Mouse (Mus musculus) right cerebral cortex, adult 18-20 months (tissue): ENCODE data around the gene Ap1m2.
A peak's percentile ranks its signal among the peaks of the same experiment; 100 is the strongest.
"Not testable (repeated sequence)": the region's sequence is repeated elsewhere in the genome, so short reads cannot be mapped to it uniquely, and the experiment has no call there.

Source experiments
- DNase-seq: peaks from one replicate; pipeline ENCODE4 v3.0.0; 2022; ENCODE audit warnings: mixed read lengths

The Ap1m2 gene

GRCm38 (mm10) chr9:21288404-21289336, 23.5 kb downstream of the Ap1m2 start:
- no peak for DNase-seq

DNA sequence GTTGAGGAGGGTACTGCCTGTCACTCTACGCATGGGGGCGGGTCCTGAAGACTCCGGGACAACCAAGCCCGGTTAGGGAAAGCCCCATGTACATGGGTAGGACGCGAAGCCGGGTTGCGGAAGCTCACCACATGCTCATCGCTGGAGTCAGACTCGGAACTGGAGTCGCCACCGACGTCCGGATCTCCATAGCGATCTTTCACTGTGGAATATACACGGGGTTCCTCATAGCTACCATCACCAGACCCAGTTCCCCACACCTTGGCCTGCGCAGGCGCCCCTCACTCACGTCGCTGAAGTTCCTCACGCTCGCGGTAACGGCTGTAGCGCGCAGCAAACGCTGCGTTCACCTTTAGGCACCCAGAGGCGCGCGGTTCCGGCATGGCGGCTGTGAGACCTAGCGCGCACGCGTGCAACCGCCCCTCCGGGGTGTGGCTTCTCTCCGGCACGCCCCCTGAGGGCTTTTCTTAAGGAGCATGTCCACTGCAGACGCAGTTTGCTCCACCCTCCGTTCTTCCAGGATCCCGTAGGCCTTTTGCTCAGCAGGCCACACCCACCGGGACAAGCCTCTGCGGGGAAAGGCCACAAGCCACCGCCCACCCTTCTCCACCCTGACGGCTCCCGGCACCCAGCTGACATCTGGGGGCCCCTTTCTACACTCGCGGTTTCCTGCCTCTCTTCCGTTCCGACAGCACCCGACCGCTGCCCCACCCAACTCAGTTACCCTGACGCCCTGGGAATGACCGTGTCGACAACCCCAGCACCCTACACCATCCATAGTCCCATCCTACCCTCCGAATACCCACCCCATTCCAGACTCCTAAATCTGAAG, 24.4 kb downstream of the Ap1m2 start, which contains the start of gene Kri1:
Kri1 (minus strand) TSS at position 399 of the 832 bp plus-strand sequence.
- peak; percentile 98 for DNase-seq

- DNase-seq, result no peak
Measured at GRCm38 (mm10) chr9:21286753-21287152, 25.4 kb downstream of the Ap1m2 start.

- DNase-seq, result no peak
Measured at GRCm38 (mm10) chr9:21283994-21284393, 28.1 kb downstream of the Ap1m2 start.

GRCm38 (mm10) chr9:21283591-21283990, 28.5 kb downstream of the Ap1m2 start:
- no peak for DNase-seq

- no peak for DNase-seq
Measured at GRCm38 (mm10) chr9:21277776-21278175, 34.4 kb downstream of the Ap1m2 start.

DNA sequence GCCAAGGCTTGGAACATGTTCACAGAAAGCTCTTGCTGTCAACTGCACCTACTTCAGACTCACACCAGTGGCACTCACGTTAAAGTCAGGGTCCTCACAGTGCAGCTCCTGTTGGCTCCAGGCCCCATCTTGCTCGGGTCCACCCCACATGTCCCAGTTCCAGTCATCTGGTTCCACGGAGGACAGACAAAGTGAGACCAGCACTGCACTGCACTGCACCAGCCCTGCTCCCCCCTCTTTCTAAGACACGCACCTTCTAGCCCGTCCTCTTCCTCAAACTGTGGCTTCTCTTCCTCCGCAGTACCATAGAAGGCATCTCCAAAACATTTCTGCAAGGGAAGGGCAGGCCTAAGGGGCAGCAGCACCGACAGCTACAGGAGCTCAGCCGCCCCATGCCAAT, 35.8 kb downstream of the Ap1m2 start:
- DNase-seq, result no peak

DNA sequence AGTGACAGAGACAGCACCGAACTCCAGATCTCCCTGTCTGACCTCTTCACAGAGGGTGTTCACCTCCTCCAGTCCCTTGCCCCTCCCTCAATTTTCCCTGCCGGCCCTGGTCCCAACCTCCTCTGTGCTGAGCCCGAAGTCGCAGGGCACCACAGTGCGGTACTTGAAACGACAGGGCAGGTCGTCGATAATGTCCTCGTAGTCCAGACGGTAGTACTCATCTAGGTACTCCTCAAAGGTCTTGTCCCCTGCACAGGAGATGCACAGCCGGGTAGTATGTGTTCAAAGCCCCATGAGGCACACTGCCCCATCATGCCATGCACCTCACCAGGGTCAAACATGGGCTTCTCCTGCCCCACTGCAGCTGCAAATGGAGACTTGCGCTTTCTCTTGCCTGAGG, 36.4 kb downstream of the Ap1m2 start:
- DNase-seq, result no peak

- no peak for DNase-seq
Measured at GRCm38 (mm10) chr9:21275013-21275710, 37.0 kb downstream of the Ap1m2 start.

- no peak for DNase-seq
Measured at GRCm38 (mm10) chr9:21274336-21274735, 37.8 kb downstream of the Ap1m2 start.

- no peak for DNase-seq
Measured at GRCm38 (mm10) chr9:21273520-21274228, 38.5 kb downstream of the Ap1m2 start.

- DNase-seq, result no peak
Measured at GRCm38 (mm10) chr9:21273094-21273493, 39.0 kb downstream of the Ap1m2 start.

GRCm38 (mm10) chr9:21272391-21272790, 39.7 kb downstream of the Ap1m2 start:
- no peak for DNase-seq

GRCm38 (mm10) chr9:21269590-21269989, 42.5 kb downstream of the Ap1m2 start:
- DNase-seq, result not testable (repeated sequence)

DNA sequence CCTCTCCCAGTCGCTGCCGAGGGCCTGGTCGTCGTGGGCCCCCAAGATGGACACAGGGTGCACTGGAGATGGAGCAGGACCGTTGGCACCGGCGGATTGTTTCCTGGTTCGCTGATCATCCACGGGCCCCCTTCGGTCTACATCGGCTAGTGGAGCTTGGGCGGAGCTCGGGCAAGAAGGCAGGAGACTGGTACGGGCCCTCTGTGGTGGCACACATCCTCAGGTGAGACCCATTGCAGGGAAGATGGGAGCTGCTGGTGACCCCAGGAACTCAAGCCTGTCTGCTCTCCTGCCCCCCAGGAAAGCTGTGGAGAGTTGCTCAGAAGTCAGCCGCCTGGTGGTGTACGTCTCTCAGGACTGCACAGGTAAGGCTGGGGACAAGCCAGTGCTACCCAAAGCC, 43.8 kb downstream of the Ap1m2 start:
- DNase-seq, result no peak

- DNase-seq, result no peak
Measured at GRCm38 (mm10) chr9:21266889-21267288, 45.2 kb downstream of the Ap1m2 start.

DNA sequence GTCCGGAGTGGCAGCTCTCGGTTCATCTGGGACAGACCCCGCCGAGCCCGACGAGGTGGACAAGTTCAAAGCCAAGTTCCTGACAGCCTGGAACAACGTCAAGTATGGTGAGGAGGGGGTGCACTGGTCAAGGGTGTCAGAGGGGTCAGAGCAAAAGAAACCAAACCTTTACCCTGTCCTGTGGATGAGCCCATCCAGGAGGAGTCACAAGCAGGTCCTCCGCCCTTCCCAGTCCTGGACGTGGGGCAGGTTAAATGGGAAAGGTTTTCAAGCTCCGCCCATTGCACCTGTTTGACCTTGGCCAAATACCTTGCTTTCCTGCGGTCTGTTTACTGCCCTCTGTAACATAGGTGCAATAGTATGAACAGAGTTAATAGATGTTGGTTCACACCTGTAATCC, 46.5 kb downstream of the Ap1m2 start:
- DNase-seq, result no peak

DNA sequence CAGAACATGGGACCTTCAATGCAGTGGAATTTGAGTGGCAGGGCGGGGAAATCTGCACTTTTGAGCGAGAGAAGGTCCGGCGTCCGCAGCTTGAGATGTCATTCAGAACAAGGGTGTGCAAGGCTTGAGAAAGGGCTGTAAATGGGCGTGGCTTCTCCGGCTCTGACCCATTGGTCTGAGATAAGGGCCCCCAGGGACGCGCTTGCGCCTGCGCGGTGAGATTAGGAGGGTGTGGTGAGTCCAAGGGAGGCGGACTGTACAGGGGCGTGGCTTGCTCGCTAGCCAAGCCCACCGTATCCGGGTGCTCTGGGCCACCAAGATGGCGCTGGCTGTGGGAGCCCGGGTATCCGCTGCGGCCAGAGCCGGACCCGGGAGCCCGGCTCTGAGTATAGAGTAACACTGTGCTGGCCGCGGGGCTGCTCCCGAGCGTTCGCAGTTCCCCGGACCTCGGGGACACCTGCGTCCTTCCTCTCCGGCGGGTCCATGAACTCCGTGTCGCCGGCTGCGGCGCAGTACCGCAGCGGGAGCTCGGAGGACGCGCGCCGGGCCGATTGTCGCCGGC, 47.1 kb downstream of the Ap1m2 start, which contains the start of gene Atg4d:
Atg4d (plus strand) TSS at position 294 of the 562 bp plus-strand sequence.
- DNase-seq, result peak; percentile 98

DNA sequence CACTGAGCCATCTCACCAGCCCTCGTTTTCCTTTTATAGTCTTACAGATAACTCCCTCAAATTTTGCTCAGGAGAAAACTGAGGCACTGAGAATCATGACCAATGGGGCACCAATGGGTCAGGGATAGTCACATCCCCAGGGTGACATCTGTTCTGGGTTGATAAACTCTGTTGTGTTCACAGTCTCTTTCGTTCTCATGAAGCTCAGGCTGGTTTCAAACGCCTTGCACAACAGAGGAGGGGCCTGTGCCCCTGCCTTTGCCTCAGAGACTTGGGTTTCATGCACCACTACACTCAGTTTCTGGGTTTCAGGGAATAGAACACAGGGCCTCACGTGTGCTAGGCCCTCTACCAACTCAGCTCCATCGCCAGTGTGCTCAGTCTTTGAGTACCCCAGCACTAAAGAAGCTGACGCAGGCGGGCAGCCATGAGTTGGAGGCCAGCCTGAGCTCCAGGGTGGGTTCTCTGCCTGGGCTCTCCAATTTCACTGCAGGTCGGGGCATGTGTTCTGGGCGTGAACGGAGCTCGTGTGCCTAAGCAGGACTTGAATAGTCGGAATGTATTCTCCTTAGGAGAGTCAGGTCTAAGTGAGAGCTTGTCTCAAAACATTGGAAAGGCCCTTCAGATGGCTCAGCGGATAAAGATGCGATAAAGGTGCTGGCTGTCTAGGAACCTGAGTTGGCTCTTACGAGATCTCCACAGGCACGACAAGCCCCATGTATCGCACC, 47.7 kb downstream of the Ap1m2 start:
- no peak for DNase-seq

GRCm38 (mm10) chr9:21261831-21262230, 50.3 kb downstream of the Ap1m2 start:
- no peak for DNase-seq

- DNase-seq, result no peak
Measured at GRCm38 (mm10) chr9:21260491-21261040, 51.6 kb downstream of the Ap1m2 start.
